Mouse (Mus musculus) granulocyte monocyte progenitor cell, adult 5-6 weeks (primary cell): ENCODE measurements around the gene Ttc41. TPM values are rescaled to one million over a fixed set of nuclear protein-coding genes. Genes with fewer than 3 reads are reported as not detected.

Experiments used
- ATAC-seq: replicated peaks from 2 replicates; pipeline ENCODE4 v1.8.0; 2016; ENCODE audit warnings: mild to moderate bottlenecking, moderate TSS enrichment, inconsistent platforms; ENCODE audit not compliant: poor library complexity, severe bottlenecking
- total RNA-seq, 2 experiments: library from RNA; stranded (forward) in 1 of 2; stranded (reverse) in 1 of 2; fragments of 200-712, 200-1000 nt in 1 of 2; fragments of >200 nt in 1 of 2; fragmentation: Nextera tagmentation in 1 of 2; gene quantifications; 2 replicates each; pipeline ENCODE4 v1.2.3; 2014 to 2017

Ttc41 gene
- total RNA-seq, 2 experiments from 2014 or later = 2.2 to 7.0 TPM

DNA sequence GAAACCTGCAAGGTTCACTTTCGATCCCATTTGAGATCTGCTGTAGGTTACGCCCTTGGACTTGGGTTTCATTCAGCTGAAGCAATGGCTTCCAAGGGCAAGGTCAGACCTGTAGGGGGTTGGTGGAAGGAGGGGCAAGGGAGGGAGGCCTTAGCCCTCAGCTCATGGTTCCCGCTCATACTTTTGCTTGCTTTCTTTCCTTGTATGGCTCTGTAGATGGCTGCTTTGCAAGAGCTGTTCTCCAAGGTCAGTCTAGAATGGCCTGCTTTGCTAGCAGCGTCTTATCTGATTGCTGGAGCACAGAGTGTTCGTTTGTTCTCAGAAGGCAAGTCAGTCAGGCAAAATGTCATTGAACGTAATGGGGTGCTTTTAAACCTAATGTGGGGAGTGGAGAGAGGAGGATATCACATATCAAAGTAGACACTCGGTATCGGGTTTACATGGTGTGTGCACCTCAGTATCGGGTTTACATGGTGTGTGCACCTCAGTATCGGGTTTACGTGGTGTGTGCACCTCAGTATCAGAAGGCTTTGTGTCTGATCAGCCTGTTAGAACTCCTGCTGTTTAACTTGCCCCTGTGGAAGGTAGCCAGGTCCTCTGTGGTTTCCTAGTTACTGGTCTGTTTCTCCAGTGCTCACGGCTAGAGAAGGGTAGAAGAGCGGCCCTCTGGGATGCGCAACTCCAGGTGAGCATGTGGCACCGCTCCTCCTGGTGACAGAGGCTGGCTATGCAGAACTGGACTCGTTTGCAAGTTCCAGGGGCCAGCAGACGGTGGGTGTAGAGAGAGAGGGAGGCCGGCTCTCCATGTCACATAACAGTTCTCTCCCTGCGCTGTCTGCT, 108.9 kb downstream of the Ttc41 start:
- no peak for ATAC-seq

DNA sequence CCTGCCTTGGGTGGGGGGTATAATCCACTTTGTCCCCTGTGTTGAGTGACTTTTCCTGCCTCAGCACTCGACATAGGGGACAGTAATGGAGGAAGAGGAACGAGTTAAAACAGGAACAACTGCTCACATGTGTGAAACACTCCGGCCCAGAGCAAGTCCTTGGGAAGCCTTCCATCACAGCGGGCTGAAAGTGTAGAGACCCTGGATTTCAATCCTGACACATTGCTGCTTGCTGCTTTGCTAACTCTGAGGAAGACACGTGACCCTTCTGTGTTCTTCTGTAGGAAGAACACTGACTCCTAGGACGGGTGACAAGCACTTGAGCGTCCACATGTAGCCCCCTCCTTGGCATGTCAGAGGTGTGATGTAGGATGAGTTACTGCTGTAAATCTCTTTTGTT, 109.5 kb downstream of the Ttc41 start:
- ATAC-seq = no peak

DNA sequence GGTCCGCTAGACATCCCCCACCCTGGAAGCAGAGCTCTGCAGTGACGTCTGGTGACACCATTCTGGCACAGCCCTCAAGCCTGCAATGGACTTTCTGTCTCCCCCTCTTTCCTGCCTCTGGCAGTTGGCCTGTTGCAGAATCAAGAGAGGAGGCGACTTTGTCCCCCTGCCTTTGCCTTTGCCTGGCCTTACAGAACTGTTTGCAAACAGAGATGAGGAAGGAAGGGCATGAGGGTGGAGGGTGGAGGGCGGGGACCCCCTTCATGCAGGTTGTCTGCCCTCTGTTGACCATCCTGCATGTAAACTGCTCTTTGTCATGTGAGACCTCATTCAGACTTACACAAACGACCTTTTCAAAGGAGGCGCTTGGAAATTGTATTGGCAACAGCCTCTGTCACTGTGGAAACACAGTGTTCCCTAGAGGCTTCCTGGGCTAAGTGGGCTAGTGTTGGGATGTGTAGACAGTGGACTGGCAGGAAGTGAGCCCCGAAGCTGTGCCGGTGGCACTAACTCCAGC, 114.1 kb downstream of the Ttc41 start:
- ATAC-seq = peak; percentile 56

- no peak for ATAC-seq
These were observed 115.4 kb downstream of the Ttc41 start for GRCm38 (mm10) chr10:86821014-86821413.

DNA sequence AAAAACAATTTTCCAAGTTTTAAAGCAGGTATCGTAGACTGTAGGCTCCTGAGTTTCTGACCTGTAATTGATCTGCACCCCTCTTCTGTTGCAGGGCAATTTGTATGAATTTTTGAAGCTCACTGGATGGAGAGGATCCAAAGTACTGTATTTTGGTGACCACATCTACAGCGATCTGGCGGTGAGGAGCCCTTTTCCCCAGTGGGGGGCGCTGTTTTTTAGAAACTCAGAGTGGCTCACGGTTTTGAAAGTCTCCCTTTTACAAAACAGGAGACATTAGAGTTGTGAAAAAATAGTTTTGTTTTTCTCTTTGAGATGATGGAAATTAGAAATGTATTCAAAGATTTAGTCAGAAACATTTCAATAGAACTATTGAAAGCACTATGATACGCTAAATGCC, 118.5 kb downstream of the Ttc41 start:
- ATAC-seq = no peak

DNA sequence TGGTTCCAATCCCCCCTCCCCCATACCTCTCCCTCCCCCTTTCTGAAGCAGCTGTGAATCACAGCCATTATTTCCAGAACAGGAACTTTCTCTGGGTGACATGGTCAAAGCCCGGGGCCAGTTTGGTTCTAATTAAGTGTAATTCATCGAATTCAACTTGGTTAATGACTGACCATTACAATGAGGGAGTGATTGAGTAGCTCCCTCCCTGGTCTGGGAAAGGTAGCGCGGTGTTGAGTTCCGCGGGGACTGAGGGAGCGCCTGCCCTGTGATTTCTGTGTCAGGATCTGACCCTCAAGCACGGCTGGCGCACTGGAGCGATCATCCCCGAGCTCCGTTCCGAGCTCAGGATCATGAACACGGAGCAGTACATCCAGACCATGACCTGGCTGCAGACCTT, 119.3 kb downstream of the Ttc41 start:
- ATAC-seq = no peak

DNA sequence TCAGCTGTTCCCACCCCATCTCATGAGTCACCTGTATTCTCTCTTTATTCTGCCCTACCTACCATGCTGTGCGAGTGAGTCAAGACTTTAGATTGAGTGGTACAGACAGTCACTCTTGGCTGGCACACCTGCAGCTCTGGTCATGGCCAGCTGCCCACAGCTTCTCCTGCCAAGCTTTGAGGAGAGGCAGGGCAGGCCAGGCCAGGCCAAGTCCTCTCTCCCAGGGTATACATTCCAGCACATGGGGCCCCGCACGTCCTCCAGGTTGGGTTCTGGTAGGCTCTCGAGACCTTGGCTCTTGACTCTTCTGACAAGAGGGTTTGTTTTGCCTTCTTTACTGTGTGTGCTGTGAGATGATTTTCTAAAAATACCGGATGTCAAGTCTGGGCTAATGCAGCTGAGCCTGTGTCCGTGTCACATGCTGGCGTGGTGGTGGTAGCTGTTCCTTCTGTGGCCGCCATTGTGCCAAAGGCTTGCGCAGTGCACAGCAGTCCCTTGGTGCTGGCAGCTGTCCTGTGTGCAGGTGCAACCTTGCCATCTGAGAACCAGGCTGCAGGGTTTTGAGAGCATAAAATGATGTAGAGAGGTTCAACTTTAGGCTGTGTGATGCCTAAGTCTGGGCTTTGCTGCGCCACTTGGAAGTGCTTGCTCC, 120.4 kb downstream of the Ttc41 start:
- no peak for ATAC-seq

Other genes starting within 250 kb of the Ttc41 start
- 0.15 and 3.9 TPM in 2 replicates for gene Syn3, start 206.9 kb upstream of the Ttc41 start, total RNA-seq (2014; fragmentation: Nextera tagmentation)
- gene Syn3, start 206.9 kb upstream of the Ttc41 start, total RNA-seq (2017) = 0.26 and 0.31 TPM in 2 replicates
- gene Hsp90b1, start 302 bp upstream of the Ttc41 start, total RNA-seq (2014; fragmentation: Nextera tagmentation) = 647 and 690 TPM in 2 replicates
- gene Hsp90b1, start 302 bp upstream of the Ttc41 start, total RNA-seq (2017) = 1,472 and 1,643 TPM in 2 replicates
- not detected in 2 replicates for gene Gm49358, start 58.2 kb downstream of the Ttc41 start, total RNA-seq (2014; fragmentation: Nextera tagmentation)
- gene Gm49358, start 58.2 kb downstream of the Ttc41 start, total RNA-seq (2017) = not detected in 2 replicates
- 3.6 and 7.4 TPM in 2 replicates for gene Nt5dc3, start 73.2 kb downstream of the Ttc41 start, total RNA-seq (2014; fragmentation: Nextera tagmentation)
- gene Nt5dc3, start 73.2 kb downstream of the Ttc41 start, total RNA-seq (2017) = 2.7 and 2.8 TPM in 2 replicates